Mouse (Mus musculus) liver, adult 2 months (tissue): ENCODE measurements at regions not wholly inside any gene's neighbourhood (a gene's known extent, or its start where the extent isn't known, plus 50 kb on each side); places are given as distances from the start of the nearest gene placed in this dataset.

ENCODE experiments used
- CTCF ChIP-seq: fragments of 200-500 bp; IDR thresholded peaks from 2 replicates; pipeline ENCODE4 v1.5.1; 2011; ENCODE audit warnings: low read depth, low read length, control low read depth
- POLR2A ChIP-seq: fragments of 200-500 bp; IDR thresholded peaks from 2 replicates; pipeline ENCODE4 v1.6.1; 2011; ENCODE audit warnings: low read length, control low read depth; ENCODE audit not compliant: insufficient read depth; ENCODE audit errors: extremely low read depth

- TF ChIP-seq CTCF (no peak), POLR2A (no peak)
Observed at GRCm38 (mm10) chr6:103183355-103183754, 327.0 kb upstream of the Chl1 start.
